Mouse (Mus musculus): ENCODE measurements around the gene Cwc27. TPM values are rescaled to one million over a fixed set of nuclear protein-coding genes. Genes with fewer than 3 reads are reported as not detected.

Cwc27 gene
- total RNA-seq, 2 experiments from 2014 or later, result 19.3 to 19.7 TPM

- no peak for DNase-seq (ENCODE audit: low spot score in 2 of 2)
Observed at GRCm38 (mm10) chr13:104650145-104650544, 166.8 kb downstream of the Cwc27 start.

GRCm38 (mm10) chr13:104645778-104646425 lies 171.0 kb downstream of the Cwc27 start:
- DNase-seq (ENCODE audit: low spot score in 2 of 2), result no peak

DNA sequence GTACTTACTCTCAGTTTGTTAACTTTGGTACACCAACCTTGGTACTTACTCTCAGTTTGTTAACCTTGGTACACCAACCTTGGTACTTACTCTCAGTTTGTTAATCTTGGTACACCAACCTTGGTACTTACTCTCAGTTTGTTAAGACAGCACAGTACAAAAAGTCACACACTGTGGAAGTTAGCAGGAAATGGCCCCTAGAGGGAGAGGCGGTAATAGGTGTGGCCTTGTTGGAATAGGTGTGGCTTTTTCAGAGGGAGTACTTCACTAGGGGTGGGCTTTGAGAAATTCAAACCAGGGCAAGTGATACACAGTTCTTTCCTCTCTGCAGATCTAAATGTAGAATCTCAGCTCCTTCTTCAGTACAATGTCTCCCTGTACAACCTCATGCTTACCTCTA lies 172.8 kb downstream of the Cwc27 start:
- DNase-seq (ENCODE audit: low spot score in 2 of 2), result no peak

GRCm38 (mm10) chr13:104640694-104641454 lies 176.1 kb downstream of the Cwc27 start:
- no peak for DNase-seq (ENCODE audit: low spot score in 2 of 2)

- no peak for DNase-seq (ENCODE audit: low spot score in 2 of 2)
Observed at GRCm38 (mm10) chr13:104638988-104639387, 178.0 kb downstream of the Cwc27 start.

- no peak for DNase-seq (ENCODE audit: low spot score in 2 of 2)
Observed at GRCm38 (mm10) chr13:104635965-104636462, 180.9 kb downstream of the Cwc27 start.

DNA sequence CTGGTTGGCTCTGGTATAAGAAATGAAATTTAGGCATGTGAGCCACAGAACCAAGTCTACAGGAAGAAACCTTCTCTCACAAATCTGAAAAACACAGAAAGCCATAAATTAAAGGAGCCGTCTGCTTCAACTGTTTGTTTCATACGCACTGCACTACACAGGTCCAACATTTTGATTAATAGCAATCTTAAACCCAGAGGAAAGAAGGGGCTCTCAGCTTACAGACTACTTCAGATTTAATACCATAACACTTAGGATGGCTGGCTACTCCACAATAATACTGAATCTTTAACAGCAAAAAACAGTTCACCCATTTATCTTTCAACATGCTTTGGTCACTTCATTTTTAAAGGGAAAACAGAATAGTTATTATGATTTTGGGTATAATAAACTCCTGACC lies 182.2 kb downstream of the Cwc27 start:
- DNase-seq (ENCODE audit: low spot score in 2 of 2), result no peak

GRCm38 (mm10) chr13:104632427-104633167 lies 184.3 kb downstream of the Cwc27 start:
- no peak for DNase-seq (ENCODE audit: low spot score in 2 of 2)

- DNase-seq (ENCODE audit: low spot score in 2 of 2), result no peak
Observed at GRCm38 (mm10) chr13:104631621-104632205, 185.2 kb downstream of the Cwc27 start.

- no peak for DNase-seq (ENCODE audit: low spot score in 2 of 2)
Observed at GRCm38 (mm10) chr13:104630808-104631207, 186.1 kb downstream of the Cwc27 start.

GRCm38 (mm10) chr13:104629621-104630020 lies 187.3 kb downstream of the Cwc27 start:
- DNase-seq (ENCODE audit: low spot score in 2 of 2), result no peak

DNA sequence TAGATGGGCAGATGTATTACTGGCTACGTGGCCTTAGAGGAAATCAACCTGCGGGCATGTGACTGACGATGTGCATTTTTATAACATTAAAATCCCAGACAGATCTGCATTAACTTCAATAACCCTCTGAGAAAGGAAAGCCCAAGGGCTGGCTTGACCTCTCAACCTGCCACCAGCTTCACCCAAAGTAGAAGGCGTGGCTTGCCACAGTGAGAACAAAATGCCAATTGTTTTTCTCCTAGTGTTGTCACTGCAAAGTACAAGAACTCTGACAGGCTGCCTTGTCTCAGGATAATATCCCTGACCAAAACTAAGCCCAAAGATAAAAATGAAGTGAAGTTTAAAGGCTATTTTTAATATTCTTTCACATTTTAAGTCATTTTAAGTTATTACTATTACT lies 188.9 kb downstream of the Cwc27 start:
- DNase-seq (ENCODE audit: low spot score in 2 of 2), result no peak

- no peak for DNase-seq (ENCODE audit: low spot score in 2 of 2)
Observed at GRCm38 (mm10) chr13:104627169-104627909, 189.6 kb downstream of the Cwc27 start.

DNA sequence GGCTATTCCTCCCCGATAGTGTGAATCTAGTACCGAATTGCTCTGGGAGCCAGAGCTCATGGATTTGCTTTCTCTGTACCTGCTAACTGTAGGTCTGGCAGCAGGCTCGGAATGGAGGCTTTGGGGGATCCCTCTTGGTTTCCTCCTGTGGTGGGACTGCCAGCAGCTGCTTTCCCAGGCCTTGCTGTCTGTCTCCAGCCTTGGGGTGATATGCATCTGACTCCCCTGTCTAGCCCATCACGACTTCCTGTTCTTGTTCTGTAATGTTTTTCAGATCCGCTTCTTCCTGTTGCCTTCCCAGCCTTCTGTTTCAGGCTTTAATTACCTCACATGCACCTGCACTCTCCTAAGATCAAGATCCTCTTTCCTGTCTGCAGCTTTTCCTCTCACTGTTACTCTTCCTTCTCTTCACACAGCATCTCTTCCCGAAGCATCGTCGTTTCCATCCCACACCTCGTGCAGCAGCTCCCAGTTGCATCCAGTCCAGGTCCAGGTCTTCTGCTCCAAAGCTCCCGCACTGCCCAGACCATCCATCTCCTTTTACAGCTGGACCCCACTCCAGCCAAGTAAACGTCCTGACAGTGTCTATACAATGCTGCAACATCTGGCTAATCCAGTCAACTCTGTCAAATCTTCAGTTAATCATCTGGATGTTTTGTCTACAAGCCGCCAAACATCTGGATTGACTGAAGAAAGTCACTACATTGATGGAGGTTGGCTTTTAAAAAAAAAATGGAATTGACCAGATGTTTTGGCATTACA lies 193.6 kb downstream of the Cwc27 start:
- DNase-seq (ENCODE audit: low spot score in 2 of 2), result no peak

DNA sequence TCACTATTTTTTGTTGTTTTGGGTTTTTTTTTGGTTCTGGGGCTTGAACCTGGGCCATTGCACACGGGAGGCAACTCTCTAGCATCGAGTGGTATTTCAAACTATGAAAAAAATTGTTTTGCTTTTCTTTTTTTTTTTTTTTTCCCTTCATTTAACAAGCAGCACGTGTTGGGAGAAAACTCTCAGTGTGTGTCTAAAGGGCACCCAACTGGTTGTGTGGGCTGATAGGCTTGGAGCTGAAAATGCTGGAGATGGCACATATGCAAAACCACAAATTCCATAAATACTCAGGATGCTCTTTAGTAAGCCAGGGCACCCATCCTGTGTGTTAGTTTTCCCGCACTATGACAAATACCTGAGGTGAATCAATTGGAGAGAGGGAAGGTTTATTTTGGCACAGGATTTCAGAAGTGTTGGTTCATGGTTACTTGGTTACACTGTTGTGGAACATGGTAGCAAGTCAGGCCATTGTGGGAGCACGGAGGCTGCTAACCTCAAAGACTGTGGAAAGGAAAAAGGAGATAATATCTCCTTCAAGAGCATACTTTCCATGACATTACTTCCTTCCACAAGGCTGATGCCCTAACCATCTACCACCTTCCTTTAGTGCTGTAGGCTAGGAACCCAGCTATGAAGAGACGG lies 194.7 kb downstream of the Cwc27 start:
- DNase-seq (ENCODE audit: low spot score in 2 of 2), result no peak

GRCm38 (mm10) chr13:104620423-104620822 lies 196.5 kb downstream of the Cwc27 start:
- DNase-seq (ENCODE audit: low spot score in 2 of 2), result no peak

- peak; percentile 20 to 37 for DNase-seq (ENCODE audit: low spot score in 2 of 2)
Observed at GRCm38 (mm10) chr13:104619503-104620288, 197.2 kb downstream of the Cwc27 start.

DNA sequence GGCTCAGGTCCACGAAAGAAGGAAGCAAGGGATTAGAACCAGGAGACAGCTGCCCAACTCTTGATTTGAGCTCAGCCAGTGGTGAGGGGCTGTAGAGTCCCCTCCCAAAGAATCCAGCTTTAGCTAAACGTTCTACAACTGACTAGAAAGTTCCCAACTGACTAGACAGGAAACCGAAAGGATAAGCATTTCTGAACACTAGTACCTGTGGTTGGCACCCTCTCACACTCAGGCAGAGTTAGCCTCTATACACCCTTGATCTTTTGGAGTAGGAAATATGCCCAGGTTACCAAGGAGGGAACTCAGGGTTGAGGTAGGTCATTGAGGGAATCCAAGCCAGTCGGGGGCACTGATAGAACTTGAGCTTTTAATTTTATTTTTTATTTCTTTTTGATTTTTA lies 199.7 kb downstream of the Cwc27 start:
- DNase-seq (ENCODE audit: low spot score in 2 of 2), result no peak

All from left cerebral cortex, adult 18-20 months (tissue).